Mouse (Mus musculus): Measurements from ENCODE around the gene Traf6.

Gene Traf6

DNA sequence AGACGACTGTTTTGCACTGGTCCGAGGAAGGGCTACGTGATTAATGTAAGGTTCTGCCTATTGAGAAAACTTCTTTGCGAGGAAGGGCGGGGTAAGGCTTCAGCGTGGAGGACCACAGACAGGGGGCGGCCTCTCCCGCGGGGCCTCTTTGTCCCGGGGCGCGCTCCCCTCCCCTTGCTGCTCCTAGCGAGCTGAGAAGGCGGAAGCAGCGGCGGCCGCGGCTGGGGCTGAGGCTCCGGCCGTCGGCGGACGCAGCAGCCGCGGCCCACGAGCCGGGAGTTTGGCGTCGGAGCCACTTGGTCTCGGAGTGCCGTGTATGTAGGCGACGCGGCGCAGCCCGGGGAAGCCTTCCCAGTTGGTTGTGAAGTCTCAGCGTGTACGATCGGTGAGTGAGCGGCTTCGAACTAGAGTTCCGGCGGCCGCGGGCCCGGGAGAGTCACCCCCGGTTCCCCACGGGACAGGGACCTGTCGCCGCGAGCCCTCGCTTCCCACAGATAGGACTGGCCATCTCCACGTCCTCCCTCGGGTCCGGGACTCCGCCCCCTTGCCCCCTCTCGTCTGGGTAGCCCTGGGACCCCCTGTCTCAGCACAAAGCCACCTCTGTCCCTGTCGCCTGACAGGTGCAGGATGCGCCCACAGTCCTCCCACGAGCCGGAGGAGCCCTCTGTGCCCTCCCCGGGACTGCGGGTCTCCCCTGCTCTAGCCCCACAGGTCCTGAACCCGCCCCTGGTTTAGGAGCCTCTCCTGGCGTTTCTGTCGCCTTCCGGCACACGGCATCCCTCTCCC lies at the start of gene Traf6:
Gene Traf6 (plus strand): TSS at position 194 of the 786 bp plus-strand sequence.
- peak; percentile 84 for DNase-seq (ENCODE audit: low spot score)

DNA sequence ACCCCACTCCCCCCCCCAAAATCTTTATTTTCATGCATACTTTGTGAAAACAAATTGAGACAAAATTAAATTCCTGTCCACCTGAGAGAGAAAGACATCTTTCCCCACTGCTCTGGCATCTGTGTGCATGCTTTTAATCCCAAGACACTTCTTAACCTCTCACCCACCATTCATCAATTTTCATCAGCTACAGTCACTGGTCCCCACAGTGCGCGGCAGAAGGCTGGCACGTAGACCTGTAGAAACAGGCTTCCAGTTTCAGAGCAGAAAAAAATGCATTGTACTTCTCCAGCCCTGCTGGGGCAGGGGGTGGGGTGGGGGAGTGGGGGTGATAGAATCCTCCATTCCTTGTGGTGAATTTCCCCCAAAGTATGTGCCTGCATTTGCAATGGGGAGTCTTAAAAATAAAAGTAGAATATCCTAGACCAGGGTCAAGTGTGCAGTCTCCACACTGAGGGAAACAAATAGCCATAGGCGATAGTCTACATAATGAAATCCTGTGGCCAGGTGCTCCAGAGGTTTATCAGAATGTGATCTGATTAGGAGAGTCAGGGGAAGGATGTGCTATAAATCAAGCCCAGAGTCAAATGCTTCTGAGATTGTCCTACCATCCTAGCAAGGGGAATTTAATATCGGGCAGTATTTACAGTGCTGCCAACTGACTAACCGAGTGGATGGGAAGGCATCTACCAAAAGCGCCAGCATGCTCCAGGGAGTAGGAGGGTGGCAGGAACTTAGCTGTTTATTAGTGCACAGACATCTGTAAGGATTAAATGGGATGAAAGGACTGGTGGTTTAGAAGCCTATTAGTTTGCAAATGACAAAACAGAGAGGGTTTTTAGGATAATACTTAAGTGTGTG lies 39.0 kb upstream of the Traf6 start:
- DNase-seq (ENCODE audit: low spot score), result no peak

DNA sequence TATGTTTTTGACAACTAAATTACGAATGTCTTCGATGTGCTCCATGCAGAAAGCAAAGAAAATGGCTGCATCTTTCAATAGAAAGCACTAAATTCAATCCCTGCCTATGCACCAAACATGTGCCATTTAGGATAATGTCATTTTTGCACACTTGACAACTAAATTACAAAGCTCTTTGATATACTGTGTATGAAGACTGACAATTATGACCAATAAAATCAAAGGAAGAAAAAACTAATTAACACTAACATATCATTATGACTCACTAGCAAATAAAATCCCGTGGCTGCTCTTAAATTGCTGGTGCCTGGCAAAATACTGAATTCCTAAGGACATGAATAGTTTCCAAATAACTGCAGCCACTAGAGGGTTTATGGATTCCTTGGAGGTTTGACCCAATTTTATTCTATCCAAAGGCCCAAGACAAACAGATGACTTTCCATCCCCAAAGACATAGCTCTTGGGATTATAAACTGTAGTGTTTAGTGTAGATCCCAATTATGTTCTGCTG lies 38.3 kb upstream of the Traf6 start:
- DNase-seq (ENCODE audit: low spot score), result no peak

DNA sequence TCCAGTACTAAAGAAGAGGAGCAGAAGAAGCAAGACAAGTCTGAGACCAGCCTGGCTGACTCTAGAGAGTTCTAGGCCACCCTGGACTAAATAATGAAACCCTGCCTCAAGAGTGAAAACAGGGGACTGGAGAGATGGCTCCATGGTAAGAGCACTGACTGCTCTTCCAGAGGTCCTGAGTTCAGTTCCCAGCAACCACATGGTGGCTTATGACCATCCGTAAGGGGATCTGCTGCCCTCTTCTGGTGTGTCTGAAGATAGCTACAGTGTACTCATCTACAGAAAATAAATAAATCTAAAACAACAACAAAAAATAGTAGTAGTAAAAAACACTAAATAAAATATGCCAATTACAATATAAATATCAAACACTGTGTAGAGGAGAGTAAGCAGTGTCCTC lies 32.4 kb upstream of the Traf6 start:
- DNase-seq (ENCODE audit: low spot score), result no peak

DNA sequence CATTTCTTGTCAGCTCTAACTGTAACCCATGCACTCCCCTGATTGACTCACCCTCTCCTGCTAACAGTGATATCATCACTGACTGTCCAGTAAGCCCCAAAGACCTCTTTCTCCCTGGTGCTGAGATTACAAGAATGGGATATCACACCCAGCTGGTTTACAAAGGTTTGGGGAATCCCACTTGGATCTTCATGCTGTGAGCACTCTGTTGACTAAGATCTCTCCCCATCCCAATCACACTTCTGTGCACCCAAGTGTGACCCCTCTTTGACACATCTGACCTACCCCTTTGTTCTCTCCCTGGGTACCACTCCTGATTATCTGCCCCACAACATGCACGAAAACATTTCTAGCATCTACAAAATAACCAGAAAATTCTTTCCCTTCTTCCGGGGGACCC lies 29.9 kb upstream of the Traf6 start:
- DNase-seq (ENCODE audit: low spot score), result no peak

DNA sequence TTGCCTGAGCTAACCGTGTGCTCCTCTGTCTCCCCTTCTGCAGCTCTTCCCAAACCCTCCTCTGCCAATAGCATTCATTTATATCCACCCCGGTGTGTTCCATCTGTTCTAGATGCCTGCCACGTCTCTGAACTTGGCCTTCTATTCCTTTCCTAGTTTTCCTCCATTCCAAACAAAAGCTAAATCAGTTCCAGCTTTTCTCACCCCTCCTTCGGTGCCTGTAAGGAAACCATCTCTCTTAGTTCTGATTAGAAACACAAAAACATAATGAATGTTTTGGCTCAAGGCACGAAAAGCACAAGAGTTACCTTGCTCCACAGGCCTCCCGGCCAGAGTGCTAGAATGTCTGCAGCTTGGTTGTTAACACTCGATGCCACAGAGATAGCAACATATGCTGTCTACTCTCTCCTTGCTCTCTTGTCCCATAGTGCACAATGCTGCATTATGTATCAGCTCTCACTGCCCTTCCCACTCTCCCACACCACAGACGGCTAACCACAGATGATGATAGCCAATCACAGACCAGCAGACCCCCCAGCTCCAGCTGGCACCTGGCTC lies 29.0 kb upstream of the Traf6 start, which contains the start of the genes Rag1 and B230118H07Rik:
Gene Rag1 (minus strand): TSS at position 388 of the 558 bp plus-strand sequence.
Gene B230118H07Rik (minus strand): TSS at position 419 of the 558 bp plus-strand sequence.
- DNase-seq (ENCODE audit: low spot score), result no peak

DNA sequence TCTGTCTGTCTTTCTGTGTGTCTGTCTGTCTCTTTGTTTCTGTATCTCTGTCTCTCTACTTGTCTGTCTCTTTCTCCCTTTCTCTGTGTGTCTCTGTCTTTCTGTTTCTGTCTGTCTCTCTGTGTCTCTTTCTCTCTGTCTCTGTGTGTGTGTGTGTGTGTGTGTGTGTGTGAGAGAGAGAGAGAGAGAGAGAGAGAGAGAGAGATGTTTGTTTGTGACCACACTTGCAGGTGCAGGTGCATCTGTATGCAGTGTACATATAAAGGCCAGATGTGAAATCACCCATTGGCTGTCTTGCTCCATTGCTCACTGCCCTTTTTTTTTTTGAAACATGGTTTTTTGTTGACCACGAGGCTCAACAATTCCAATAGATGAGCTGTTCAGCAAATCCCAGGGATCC lies 27.8 kb upstream of the Traf6 start:
- DNase-seq (ENCODE audit: low spot score), result no peak

DNA sequence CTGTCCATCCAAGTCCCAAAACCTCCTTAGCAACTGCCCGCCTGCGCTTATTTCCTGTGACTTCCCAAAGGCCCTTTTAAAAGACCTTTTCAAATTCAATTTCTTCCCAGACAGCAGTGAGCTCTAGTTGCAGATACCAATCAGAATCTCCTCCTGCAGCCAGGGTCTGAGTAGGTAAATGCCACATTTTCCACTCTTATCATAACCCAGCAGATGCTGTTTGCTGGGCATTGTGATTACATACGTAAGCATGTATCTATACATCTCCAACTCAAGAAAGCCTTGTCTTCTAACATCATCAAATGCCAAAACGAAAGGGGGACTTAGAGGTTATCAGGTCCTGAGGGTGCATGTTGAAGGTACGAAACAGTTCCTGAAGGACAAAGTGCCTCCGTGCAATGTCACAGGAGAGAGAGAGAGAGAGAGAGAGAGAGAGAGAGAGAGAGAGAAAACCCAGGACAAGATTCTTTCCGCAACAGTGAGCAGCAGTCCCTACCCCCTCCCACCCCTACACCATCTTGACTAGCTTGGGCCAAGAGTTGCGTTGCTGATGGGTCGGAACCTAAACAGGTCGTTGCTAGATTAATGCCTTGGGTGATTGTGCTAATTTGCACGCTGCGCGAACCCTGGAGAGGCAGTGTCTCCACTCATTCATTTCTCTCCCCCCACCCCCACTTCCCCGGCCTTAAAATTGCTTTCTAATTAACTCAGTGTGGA lies 25.9 kb upstream of the Traf6 start:
- no peak for DNase-seq (ENCODE audit: low spot score)

DNA sequence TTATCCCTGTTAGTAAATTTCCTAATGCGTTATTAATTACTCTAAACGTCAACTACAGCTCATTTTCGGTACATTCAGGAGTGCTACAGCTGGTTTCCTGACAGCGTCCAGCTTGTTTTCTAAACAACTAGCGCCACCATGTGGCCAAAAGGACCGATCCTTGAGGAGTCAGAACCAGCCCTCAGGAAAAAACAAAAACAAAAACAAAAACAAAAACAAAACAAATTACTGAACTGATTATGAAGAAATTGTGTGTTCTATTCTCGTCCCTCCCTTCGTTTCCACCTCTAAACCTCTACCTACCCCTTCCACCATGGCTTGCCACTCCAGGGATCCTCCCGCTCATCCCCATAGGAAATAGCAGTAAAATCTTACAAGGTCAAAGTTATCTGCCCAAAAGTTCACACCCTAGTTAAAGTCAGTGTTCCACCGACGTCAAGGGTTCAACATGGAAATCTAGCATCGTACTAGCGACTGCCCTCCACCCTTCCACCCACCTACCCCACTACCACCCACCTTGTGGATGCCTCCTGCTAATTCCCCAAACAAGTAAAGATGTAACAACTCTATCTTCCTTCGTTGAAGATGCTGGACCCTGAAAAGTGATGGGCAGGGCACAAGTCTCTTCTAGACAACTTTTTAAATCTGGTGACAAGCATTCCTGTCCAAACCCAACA lies 25.2 kb upstream of the Traf6 start:
- DNase-seq (ENCODE audit: low spot score), result peak; percentile 21

DNA sequence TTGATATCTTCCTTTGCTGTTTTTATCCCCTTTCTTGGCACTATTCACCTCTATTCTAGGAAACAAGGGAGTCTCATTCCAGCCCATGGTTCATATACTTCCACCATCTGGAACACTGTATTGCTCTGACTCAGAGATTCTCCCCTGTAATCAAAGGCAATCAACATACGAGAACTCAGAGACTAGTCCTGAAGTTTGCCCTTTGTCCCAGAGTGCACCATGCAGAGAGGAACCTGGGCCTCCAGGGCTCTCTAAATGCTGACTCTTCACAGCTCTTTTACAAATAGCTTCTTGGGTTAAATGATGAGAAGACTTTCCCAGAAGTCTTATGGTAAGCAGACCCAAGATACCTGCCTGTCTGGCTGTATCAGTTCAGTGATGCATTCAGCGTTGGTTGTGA lies 17.7 kb upstream of the Traf6 start:
- no peak for DNase-seq (ENCODE audit: low spot score)

DNA sequence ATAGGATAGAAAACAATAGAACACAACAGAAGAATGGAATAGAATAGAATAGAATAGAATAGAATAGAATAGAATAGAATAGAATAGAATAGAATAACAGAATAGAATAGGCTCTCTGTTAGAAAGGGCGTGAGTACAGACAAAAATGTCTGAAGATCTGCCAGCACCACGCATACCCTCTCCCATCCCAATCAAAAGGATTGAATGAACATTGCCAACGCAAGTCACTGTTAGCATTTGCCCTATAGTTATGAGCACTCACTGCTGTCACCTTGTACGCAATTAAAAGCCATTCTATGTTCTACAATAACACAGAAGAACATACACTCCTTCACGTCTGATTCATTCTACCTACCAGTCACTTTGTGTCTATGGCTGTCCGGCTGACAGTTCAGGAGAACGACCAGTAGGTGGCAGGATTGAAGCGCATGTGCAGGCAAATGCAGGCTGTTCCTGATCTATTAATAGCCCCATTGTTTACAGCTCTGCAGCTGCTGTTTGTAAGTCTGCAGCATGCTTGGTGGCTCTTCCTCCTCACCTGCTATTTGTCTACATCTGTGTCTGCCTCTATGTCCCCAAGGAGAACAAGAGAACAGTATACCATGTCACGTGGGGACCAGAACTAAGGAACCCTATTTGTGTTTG lies 13.0 kb upstream of the Traf6 start:
- peak; percentile 43 for DNase-seq (ENCODE audit: low spot score)

DNA sequence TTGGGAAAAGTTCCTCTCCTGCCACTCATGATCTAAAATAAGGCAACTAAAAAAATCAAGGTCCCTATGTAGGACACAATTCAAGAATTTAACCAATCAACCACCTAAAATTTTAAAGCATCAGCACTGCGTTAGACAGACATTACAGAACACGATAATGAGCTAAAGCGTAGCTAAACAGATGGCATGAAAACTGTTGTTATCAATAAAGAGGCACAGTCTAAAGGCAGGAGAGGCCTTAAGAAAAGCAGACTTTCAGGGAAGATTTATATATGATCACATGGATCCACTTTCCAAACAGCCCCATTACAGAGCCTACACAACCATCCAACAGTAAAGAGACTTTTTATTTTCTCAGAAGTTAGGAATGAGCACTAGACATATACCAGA lies 12.5 kb upstream of the Traf6 start:
- no peak for DNase-seq (ENCODE audit: low spot score)

DNA sequence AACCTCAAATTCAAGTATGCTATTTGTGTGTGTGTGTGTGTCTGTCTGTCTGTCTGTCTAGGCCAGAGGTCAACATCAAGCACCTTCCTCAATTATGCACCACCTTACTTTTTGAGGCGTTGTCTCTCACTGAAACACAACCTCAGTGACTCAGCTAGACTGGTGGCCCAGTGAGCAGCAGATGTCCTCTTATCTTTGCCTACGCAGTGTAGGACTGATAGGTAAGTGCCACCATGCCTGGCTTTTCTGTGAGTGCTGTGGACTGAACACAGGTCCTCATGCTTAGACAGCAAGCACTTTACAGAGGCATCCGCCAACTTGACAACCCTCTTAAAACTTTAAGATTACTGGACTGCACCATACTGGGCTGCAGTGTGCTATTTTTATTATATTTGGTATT lies 9.5 kb upstream of the Traf6 start:
- no peak for DNase-seq (ENCODE audit: low spot score)

DNA sequence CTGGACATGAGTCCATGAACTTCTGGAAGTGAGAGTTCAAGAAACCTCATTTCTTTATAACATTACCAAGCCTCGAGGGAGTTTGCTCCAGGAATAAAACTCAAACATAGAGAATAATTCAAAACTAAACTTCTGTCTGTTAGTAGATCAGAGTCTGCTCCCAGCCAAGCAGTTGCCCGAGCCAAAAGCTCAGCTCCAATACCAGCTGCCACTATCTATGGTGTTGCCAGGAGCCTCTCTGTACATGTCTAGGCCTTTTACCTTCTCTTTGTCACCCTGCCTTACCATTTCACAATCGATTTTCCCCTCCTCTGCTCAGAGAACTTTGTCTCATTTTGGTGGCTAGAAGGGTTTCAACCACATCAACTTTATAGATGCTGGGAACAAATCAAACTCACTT lies 4.7 kb upstream of the Traf6 start:
- DNase-seq (ENCODE audit: low spot score), result no peak

DNA sequence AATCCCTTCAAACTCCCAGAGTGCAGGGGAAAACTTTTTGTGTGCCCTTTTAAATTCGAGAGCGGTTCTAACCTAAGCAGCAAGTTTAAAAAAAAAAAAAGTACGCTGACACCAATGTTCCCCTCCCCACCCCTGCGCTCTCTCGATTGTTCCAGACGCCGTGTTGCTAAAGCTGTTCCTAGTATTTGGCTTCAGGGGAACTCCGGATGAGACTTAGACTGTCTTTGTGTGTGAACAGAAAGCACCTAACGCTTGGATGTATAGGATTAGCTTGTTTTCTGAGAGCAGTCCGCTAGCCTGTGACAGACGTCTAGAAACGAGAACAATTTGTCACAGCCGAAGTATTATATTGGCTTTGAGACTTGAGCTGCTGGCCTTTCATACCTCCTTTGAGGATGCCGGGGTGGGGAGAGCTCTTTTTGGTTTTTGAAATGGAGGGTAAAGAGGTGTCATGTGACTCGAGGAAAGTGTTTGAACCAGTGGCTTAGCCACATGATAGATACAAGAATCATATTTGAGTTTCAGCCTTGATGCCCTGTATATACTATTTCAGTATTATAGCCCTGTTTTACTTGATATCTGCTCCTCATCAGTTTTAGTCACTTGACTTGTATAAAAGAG lies 1.0 kb downstream of the Traf6 start:
- peak; percentile 15 for DNase-seq (ENCODE audit: low spot score)

DNA sequence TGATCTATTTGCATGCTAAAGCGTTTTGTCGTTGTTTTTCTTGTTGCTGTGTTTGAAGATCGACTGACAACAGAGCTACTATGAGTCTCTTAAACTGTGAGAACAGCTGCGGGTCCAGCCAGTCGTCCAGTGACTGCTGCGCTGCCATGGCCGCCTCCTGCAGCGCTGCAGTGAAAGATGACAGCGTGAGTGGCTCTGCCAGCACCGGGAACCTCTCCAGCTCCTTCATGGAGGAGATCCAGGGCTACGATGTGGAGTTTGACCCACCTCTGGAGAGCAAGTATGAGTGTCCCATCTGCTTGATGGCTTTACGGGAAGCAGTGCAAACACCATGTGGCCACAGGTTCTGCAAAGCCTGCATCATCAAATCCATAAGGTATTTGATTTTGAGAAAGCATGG lies 6.2 kb downstream of the Traf6 start:
- DNase-seq (ENCODE audit: low spot score), result no peak

DNA sequence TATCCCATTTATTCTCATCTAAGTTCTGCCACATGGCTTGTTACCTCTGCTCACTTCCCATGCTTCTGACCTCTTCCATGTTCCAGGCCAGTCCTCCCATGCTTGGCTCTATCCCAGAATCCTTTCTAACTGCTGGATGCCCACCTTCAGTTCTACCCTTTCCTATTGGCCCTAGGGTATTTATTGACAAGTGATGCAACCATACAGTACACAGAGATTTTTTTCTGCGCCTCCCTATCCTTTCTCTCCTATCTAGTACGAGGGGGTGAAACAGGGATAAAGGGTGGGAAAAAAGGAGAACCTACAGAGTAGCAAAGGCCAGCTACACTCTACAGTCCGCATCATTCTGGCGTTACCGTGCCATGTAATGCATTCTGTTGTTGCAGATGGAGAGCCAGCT lies 9.8 kb downstream of the Traf6 start:
- DNase-seq (ENCODE audit: low spot score), result no peak

DNA sequence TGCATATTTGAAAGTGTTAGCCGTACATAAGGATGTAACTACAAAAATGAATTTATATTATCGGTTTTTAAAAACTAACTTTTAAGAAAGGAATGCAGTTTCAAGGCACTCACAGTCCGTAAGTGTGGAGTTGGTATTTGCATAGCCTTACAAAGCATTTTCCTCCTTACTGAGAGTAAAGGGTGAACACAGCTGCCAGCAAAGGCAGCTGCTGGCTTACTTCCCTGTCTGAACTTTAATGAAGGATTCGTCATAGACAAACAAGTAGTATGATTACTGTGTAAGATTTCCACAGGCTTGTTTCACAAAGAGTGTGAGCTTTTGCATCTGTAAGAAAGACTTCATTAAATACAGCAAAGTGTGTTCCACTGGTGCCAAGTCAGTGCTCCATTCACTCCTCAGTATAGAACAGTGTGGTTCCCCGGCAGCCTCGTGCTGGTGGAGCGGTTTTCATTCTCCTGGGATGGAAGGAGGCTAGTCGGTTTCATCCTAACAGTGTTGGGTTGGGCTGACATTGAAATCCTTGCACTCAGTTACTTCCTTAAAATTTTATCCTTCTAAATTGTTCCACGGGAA lies 12.1 kb downstream of the Traf6 start:
- no peak for DNase-seq (ENCODE audit: low spot score)

DNA sequence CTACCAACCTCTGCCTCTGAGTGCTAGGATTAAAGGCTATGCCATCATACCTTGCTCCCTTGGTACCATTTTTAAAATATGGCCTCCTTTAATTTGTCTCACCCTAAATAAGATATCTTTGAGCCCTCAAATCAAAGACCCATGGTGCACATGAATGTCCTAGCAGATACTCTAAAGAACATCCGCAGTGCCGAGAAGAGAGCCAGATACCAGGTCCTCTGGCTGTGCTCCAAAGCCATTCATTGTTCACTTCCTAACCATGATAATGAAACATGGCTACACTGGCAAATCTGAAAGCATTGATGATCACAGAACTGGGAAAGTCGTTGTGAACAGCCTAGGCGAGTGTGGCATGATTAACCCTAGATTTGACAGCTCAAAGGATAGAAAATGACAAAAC lies 14.8 kb downstream of the Traf6 start:
- DNase-seq (ENCODE audit: low spot score), result no peak

DNA sequence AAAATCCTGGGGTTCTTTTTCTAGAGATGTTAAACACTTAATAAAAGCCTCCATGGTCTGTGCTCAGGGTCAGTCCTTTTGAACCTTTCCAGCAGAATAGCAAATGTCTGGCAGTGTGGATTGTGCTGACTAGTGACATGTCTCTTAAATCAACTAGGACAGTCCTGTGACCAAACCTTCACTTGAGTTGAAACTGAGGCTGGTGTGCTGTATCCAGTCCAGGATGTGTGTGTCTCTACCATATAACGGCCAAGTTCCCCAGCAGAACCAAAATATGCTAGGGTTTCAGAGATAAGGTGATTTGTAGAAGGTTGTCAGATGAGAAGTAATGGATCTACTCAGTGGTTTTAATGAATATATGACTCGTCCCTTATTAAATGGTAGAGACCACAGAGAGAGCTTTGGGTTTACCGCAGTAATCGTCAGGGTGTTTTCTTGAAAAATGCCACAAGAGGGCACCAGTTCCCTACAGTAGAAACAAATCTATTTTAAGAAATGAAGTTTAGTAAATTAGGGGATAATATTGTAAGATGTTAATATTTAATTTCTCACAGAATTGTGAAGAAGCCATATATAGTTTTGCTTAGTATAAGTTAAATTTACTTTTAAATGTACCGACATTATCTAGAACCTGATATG lies 15.5 kb downstream of the Traf6 start:
- no peak for DNase-seq (ENCODE audit: low spot score)

All from testis, postnatal 14 days (tissue).